Mouse (Mus musculus) G1E (cell line): ENCODE measurements around the gene Mipol1.

Source experiments
- CTCF ChIP-seq: IDR thresholded peaks from 2 replicates; pipeline ENCODE4 v1.5.1; 2012; ENCODE audit warnings: low read depth, low read length, inconsistent platforms, mixed read lengths
- GATA1 ChIP-seq: IDR thresholded peaks from 2 replicates; pipeline ENCODE4 v1.6.1; 2012; ENCODE audit warnings: borderline replicate concordance, low read length, inconsistent platforms, mixed read lengths

GRCm38 (mm10) chr12:57541118-57541517, 310.9 kb downstream of the Mipol1 start:
- TF ChIP-seq CTCF: no peak
- no peak for TF ChIP-seq GATA1
